Mouse (Mus musculus) liver, adult 2 months (tissue): ENCODE data around the gene Cry2.

ENCODE experiments used
- CTCF ChIP-seq: fragments of 200-500 bp; IDR thresholded peaks from 2 replicates; pipeline ENCODE4 v1.5.1; 2011; ENCODE audit warnings: low read depth, low read length, control low read depth
- POLR2A ChIP-seq: fragments of 200-500 bp; IDR thresholded peaks from 2 replicates; pipeline ENCODE4 v1.6.1; 2011; ENCODE audit warnings: low read length, control low read depth; ENCODE audit not compliant: insufficient read depth; ENCODE audit errors: extremely low read depth

DNA sequence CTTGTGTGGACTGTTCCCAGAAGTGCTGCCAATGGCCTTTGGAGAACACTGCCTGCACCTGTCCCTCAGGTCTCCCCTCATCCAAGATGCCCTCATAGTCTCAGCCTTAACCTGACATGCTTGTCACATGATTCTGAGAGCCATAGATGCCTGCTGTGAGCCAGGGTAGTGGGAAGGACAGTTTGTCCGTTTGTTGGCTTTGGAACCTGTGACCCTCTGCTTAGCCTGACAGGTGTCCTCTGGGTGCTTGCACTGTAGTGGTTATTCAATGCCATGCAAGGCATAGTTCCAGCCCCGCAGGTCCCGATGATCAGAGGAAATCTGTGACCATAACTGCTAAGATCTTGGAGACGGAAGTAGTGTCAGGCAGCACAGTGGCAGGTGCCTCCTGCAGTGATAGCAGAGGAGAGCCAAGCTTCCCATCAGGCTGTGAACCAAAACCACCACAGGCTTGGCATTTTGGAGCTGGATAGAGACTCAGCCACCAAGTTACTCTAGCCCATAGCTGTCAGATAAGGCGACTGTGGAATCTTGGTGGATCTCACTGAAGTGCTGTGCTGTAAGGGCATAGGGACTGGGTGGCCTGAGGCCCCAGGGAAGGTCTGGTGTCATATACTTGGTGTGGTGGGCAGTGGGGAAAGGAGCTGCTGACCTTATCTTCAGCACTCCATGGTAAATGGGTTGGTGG lies 51.8 kb downstream of the Cry2 start, which contains the start of gene 1700029I15Rik:
- TF ChIP-seq CTCF (no peak), POLR2A (no peak)
